Mouse (Mus musculus) frontal cortex, postnatal 36 days (tissue): ENCODE data around the gene Snx10.
"Not testable (repeated sequence)": the region's sequence is repeated elsewhere in the genome, so short reads cannot be mapped to it uniquely, and the experiment has no call there.

Source experiments
- DNase-seq, 2 experiments: peaks; one replicate each; pipeline ENCODE4 v3.0.0; 2022; ENCODE audit warnings: low spot score in 2 of 2

Gene Snx10

GRCm38 (mm10) chr6:51523807-51524320 is at the start of gene Snx10:
TSS of gene Snx10 (plus strand) at chr6:51523901.
- peak; percentile 59 to 68 for DNase-seq

GRCm38 (mm10) chr6:51479136-51479731 is 44.5 kb upstream of the Snx10 start:
- DNase-seq = no peak

GRCm38 (mm10) chr6:51481548-51481947 is 42.2 kb upstream of the Snx10 start:
- DNase-seq = no peak

GRCm38 (mm10) chr6:51483861-51484260 is 39.8 kb upstream of the Snx10 start:
- DNase-seq = no peak

GRCm38 (mm10) chr6:51484556-51484955 is 39.1 kb upstream of the Snx10 start:
- not testable (repeated sequence) for DNase-seq

- DNase-seq = no peak
Measured at GRCm38 (mm10) chr6:51485646-51486045, 38.1 kb upstream of the Snx10 start.

GRCm38 (mm10) chr6:51486076-51486710 is 37.5 kb upstream of the Snx10 start:
- no peak for DNase-seq

GRCm38 (mm10) chr6:51486731-51487130 is 37.0 kb upstream of the Snx10 start:
- no peak for DNase-seq

- DNase-seq = no peak
Measured at GRCm38 (mm10) chr6:51489787-51490186, 33.9 kb upstream of the Snx10 start.

- no peak for DNase-seq
Measured at GRCm38 (mm10) chr6:51497321-51498111, 26.2 kb upstream of the Snx10 start.

- no peak for DNase-seq
Measured at GRCm38 (mm10) chr6:51505671-51506070, 18.0 kb upstream of the Snx10 start.

GRCm38 (mm10) chr6:51507556-51507955 is 16.1 kb upstream of the Snx10 start:
- DNase-seq = no peak

- DNase-seq = peak; percentile 69 to 75
Measured at GRCm38 (mm10) chr6:51508750-51509648, 14.7 kb upstream of the Snx10 start.

- peak in 1 of 2 experiments; percentile 26 for DNase-seq
Measured at GRCm38 (mm10) chr6:51510094-51510493, 13.6 kb upstream of the Snx10 start.

- no peak for DNase-seq
Measured at GRCm38 (mm10) chr6:51510946-51511345, 12.8 kb upstream of the Snx10 start.

GRCm38 (mm10) chr6:51513745-51514144 is 10.0 kb upstream of the Snx10 start:
- DNase-seq = no peak

GRCm38 (mm10) chr6:51514860-51515259 is 8.8 kb upstream of the Snx10 start:
- DNase-seq = no peak

GRCm38 (mm10) chr6:51523310-51523709 is 391 bp upstream of the Snx10 start:
- no peak for DNase-seq

- DNase-seq = peak; percentile 37 to 42
Measured at GRCm38 (mm10) chr6:51524321-51524931, 725 bp downstream of the Snx10 start.

- DNase-seq = no peak
Measured at GRCm38 (mm10) chr6:51525001-51525400, 1.3 kb downstream of the Snx10 start.

- DNase-seq = no peak
Measured at GRCm38 (mm10) chr6:51529457-51529856, 5.8 kb downstream of the Snx10 start.
